Mouse (Mus musculus) kidney, adult 2 months (tissue): ENCODE data around the gene Rgs9bp.

ENCODE experiments used
- CTCF ChIP-seq: fragments of 200-500 bp; conservative IDR thresholded peaks from 2 replicates; pipeline ENCODE4 v1.5.1; 2011; ENCODE audit warnings: low read depth, mild to moderate bottlenecking, control low read depth, low read length, moderate library complexity, mixed read lengths; ENCODE audit not compliant: insufficient read depth, insufficient read length
- POLR2A ChIP-seq: fragments of 200-500 bp; IDR thresholded peaks from one replicate; pipeline ENCODE4 v1.6.1; 2011; ENCODE audit warnings: low read depth, low read length, control low read depth

DNA sequence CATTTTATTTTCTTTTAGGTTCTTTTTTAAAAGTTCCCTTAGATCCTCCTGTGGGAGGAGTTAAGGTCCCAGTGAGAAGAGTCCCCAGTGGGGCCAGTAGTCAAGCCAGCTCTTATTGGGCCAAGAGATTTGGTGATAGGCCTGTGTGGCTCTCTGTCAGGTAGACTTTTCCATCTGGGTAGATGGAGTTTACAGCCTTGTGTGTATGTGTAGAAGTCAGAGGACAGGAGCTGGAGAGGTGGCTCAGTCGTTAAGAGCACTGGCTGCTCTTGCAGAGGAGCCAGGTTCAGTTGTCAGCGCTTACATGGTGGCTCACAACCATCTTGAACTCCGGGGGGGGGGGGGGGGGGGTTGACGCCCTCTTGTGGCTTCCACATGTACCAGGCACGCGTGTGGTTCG, 4.1 kb upstream of the Rgs9bp start:
- TF ChIP-seq CTCF (no peak), POLR2A (no peak)
